Mouse (Mus musculus) liver, postnatal 0 days (tissue): ENCODE measurements at regions not wholly inside any gene's neighbourhood (a gene's known extent, or its start where the extent isn't known, plus 50 kb on each side); places are given as distances from the start of the nearest gene placed in this dataset.

Source experiments
- CTCF ChIP-seq: sonication (generic); IDR thresholded peaks from 2 replicates; pipeline ENCODE4 v1.5.1; 2016; ENCODE audit warnings: antibody characterized with exemption, low read depth
- EP300 ChIP-seq: IDR thresholded peaks from 2 replicates; pipeline ENCODE4 v1.6.1; 2016; ENCODE audit warnings: antibody characterized with exemption, low read depth, mild to moderate bottlenecking

DNA sequence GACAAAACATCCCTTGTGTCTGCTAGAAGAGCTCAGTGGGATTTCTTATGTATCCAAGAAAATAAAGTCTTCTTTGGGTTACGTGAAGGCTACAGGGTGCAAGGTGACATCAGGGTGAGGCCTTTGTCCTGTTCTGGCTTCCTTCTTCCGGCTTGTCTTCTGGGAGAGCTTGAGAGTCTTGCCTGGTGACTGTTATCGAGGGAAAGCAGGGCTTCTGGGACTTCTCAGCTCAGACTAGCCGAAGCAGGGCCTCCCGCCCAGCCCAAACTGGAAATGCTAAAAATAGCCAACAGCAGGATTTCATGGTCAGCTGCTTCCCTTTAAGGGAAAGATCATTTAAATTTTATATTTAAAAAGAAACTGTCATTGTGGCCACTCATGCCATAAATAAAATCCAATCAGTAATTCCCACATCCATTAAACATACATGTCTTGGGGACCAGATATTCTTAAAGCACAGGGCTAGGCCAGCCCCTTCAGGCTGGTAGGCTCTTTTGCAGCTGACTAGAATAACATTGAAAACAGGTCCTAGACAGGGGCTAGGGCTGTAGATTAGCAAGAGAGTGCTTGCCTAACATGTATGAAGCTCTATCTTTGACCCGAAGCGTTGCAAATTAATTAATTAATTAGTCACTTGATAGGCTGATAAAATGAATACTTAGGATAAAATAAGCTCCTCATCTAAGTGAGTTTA, 351.2 kb upstream of the Rora start:
- no peak for TF ChIP-seq CTCF
- no peak for TF ChIP-seq EP300
